Mouse (Mus musculus) c-Kit-negative CD71-positive TER-119-positive erythroid progenitor cells, embryonic 14.5 days (primary cell): ENCODE results near the gene Clic1.
A peak's percentile ranks its signal among the peaks of the same experiment; 100 is the strongest.

Experiments used
- DNase-seq: peaks from one replicate; pipeline ENCODE4 v3.0.0-alpha.2; 2013; ENCODE audit warnings: low read depth, low spot score

Gene Clic1

GRCm38 (mm10) chr17:35045807-35046680, 3.7 kb upstream of the Clic1 start:
- no peak for DNase-seq

- DNase-seq = peak; percentile 93
Observed at GRCm38 (mm10) chr17:35046681-35047455, 2.9 kb upstream of the Clic1 start, which contains the start of gene Msh5. Msh5 (minus strand) TSS chr17:35046745.

GRCm38 (mm10) chr17:35047688-35048087, 2.1 kb upstream of the Clic1 start:
- no peak for DNase-seq

GRCm38 (mm10) chr17:35048149-35048931, 1.4 kb upstream of the Clic1 start:
- no peak for DNase-seq

GRCm38 (mm10) chr17:35048932-35049440, 780 bp upstream of the Clic1 start:
- no peak for DNase-seq

GRCm38 (mm10) chr17:35050126-35050750, 472 bp downstream of the Clic1 start:
- no peak for DNase-seq

- DNase-seq = no peak
Observed at GRCm38 (mm10) chr17:35051156-35052086, 1.7 kb downstream of the Clic1 start.

- DNase-seq = no peak
Observed at GRCm38 (mm10) chr17:35052271-35052798, 2.6 kb downstream of the Clic1 start.

- no peak for DNase-seq
Observed at GRCm38 (mm10) chr17:35055691-35056495, 6.1 kb downstream of the Clic1 start.

GRCm38 (mm10) chr17:35057090-35057489, 7.3 kb downstream of the Clic1 start:
- DNase-seq = no peak

GRCm38 (mm10) chr17:35058316-35058715, 8.6 kb downstream of the Clic1 start:
- DNase-seq = no peak

GRCm38 (mm10) chr17:35058911-35059892, 9.4 kb downstream of the Clic1 start, which contains the start of gene Ddah2:
Ddah2 (plus strand) TSS chr17:35059035.
- no peak for DNase-seq

GRCm38 (mm10) chr17:35060071-35060470, 10.3 kb downstream of the Clic1 start:
- DNase-seq = no peak

GRCm38 (mm10) chr17:35060737-35061297, 11.1 kb downstream of the Clic1 start:
- no peak for DNase-seq

GRCm38 (mm10) chr17:35061299-35061698, 11.5 kb downstream of the Clic1 start:
- DNase-seq = no peak

GRCm38 (mm10) chr17:35063466-35063865, 13.7 kb downstream of the Clic1 start:
- DNase-seq = no peak

GRCm38 (mm10) chr17:35064378-35064877, 14.7 kb downstream of the Clic1 start:
- no peak for DNase-seq
